Mouse (Mus musculus) splenic B cell, adult 2 months (primary cell): ENCODE measurements around the gene Ube2o.

Source experiments
- DNase-seq: peaks from one replicate; pipeline ENCODE4 v3.0.0-alpha.2; 2011; ENCODE audit warnings: low read depth, low spot score
- H3K27me3 ChIP-seq: 2 replicates; pipeline ENCODE4 v1.6.1; 2012; ENCODE audit warnings: mild to moderate bottlenecking, low read length, moderate library complexity, mixed read lengths; ENCODE audit not compliant: control insufficient read depth, poor library complexity, insufficient read depth, severe bottlenecking
- H3K36me3 ChIP-seq: 2 replicates; pipeline ENCODE4 v1.6.1; 2012; ENCODE audit warnings: mild to moderate bottlenecking, low read length, moderate library complexity, mixed read lengths; ENCODE audit not compliant: control insufficient read depth, poor library complexity, insufficient read depth, severe bottlenecking

Gene Ube2o

DNA sequence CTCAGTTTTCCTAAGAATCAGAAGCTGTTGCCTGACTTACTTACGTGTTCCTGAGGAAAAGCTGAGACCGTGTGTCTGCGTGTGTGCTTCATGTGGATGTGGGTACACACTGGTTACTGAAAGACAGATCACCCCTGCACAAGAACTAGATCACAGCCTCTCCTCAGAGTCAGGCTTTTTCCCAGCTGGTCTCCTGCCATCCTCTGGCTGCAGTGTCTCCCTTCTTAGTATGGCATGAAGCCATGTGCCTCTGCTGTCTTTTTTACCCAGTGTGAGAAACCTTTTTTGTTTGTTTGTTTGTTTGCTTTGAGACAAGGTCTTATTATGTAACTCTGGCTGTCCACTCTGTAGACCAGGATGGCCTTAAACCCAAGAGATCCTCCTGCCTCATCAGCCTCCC lies 2.0 kb downstream of the Ube2o start:
- DNase-seq, result no peak
- H3K36me3 ChIP-seq, result no peaks in the 10 kb centered on the region
- no peaks in the 10 kb centered on the region for H3K27me3 ChIP-seq

DNA sequence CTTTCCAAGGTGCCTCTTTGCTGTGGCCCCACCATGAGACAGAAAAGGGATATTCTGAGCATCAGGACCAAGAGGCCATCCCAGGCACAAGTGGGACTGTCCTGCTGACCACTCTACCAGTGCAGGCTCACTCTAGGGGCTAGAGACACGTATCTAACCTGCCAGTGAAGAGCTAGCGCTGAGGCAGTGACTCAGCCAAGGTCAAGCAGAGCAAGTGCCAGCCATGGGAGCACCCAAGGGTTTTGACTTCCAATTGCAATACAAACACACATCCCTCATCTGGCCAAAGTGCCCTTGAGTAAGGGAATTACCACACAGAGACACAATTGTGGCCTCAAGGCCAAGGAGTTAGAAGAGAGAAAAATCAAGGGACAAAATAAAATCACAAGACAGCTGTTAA lies 5.9 kb downstream of the Ube2o start:
- H3K27me3 ChIP-seq, result no peaks in the 10 kb centered on the region
- no peak for DNase-seq
- H3K36me3 ChIP-seq, result no peaks in the 10 kb centered on the region

DNA sequence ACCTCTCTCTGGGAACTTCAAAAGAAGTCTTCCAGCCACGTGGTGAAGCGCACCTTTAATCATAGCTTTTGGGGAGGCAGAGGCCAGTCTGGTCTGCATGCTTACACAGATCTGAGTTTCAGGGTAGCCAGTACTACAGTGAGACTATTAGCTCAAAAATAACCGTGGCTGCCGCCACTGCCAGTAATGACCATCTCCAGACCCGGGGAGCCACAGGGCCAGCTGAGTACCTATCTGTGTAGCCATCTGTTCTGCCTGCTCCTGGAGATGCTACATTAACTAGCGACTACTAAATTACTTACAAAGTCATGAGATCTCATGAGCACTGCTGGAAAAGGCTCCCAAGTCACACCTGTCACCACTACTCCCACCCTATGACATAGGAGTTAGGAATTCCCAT lies 6.3 kb downstream of the Ube2o start:
- no peaks in the 10 kb centered on the region for H3K27me3 ChIP-seq
- DNase-seq, result no peak
- no peaks in the 10 kb centered on the region for H3K36me3 ChIP-seq

DNA sequence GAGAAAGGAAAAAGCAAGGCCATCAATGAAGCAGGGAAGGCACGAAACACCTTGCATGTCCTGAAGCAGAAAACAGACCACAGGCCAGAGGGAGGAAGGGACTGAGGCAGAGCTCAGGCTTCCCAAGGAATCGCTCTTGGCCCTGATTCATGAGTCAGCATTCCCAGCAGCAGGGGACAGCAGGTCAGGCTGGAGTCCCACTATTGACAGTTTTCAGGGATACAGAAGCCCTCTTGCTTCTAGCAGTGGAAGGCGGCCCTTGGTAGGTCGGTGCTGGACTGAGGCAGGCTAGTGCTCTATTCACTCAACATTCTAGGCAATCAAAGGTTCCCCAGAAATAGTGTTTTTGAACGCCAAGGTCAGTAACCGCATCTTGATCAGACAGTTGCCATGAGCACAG lies 6.8 kb downstream of the Ube2o start:
- DNase-seq, result no peak
- no peaks in the 10 kb centered on the region for H3K27me3 ChIP-seq
- H3K36me3 ChIP-seq, result no peaks in the 10 kb centered on the region

DNA sequence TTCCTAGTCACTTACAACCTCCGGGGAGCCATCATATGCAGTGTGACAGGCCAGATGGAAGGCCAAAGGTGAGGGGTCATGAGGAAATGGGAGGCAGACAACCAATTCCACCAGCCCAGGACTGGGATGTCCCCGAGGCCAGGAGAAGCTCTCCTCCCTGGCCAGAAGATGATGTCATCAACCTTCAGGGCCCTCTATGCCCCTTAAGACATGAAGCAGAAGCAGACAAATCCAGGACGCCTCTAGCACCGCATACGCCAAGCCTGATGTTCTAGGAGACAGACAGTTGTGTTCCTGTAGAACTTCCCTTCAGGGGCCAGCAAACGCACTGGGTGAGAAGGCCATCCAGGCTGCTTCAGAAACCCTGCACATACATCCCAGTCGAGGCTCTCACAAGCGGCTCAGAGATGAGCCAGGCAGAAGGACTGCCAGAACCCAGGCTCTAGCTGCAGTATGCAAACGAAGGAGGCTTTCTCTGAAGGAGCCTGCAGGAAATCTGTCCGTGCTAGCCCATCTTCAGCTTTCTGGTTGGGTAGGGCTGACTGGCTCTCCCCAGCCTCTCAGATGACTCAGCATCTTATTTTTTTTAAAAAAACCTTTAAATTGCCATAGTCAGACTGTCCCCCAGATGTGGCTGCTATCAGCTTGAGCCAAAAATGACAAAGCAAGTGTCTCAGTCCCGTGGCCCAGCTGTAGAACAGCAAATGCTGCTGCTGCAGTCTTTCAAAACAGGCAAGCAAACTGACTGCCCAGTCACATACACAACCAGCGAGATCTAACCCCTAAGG lies 8.3 kb downstream of the Ube2o start:
- H3K27me3 ChIP-seq, result no peaks in the 10 kb centered on the region
- DNase-seq, result no peak
- H3K36me3 ChIP-seq, result no peaks in the 10 kb centered on the region

DNA sequence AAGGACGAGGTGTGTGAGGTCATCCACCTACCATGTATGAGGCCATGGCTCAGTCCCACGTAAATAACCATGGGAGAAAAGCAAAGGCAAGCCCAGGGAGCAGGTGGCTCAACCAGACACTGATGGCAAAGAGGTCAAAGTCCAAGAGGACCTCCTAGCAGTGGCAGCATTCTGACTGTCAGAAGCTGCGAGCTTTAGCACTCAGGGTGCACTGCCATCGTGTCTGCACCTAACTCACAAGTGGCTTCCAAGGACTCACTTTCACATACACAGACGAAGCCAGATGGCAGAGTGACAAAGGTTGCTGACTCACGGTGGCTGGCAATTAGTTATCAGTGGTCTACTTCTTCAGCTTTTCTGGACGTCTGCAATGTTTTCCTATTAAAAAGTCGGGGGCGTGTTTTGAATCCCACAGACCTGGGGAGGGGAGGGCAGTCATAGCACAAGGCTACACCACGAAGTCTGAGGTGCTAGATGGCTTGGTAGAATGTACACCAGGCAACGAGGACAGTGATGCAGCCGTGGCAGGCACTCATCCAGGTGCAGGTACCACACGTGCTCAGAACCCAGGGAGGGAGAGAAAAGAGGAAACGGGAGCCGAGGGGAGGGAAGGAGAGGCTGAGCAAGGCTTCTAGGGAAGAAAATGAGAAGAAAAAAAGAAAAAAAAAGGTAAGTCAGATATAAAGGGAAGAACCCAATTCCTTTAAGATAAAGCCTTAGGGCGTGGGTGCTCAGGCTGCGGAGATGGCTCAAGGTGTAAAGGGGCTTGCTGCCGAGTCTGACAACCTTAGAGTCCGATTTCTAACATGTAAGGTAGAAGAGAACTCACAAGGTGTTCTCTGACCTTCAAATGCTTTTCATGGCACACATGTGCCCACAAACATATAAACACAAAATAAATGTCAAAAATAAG lies 9.2 kb downstream of the Ube2o start:
- Histone ChIP-seq H3K27me3 (no peaks in the 10 kb centered on the region), H3K36me3 (no peaks in the 10 kb centered on the region)
- DNase-seq, result no peak

DNA sequence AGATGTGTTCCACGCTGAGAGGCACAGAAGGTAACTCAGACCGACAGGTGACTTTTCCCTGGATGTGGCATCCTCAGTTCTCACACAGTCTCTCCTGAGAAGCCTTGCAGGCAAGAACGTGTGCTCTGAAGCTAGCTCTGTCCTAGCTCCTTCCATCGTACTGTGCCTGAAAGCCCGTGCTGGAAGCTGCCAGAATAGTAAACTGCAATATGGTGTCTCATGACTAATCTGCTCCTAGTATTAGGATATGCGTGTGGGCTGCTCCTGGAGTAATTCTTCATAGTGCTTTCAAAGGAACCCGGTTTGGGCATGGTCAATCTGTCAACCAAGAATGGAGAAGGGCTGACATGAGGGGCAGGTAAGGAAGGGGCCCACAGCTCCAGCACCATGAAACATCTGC lies 10.4 kb downstream of the Ube2o start:
- DNase-seq, result no peak
- H3K27me3 ChIP-seq, result no peaks in the 10 kb centered on the region
- no peaks in the 10 kb centered on the region for H3K36me3 ChIP-seq

DNA sequence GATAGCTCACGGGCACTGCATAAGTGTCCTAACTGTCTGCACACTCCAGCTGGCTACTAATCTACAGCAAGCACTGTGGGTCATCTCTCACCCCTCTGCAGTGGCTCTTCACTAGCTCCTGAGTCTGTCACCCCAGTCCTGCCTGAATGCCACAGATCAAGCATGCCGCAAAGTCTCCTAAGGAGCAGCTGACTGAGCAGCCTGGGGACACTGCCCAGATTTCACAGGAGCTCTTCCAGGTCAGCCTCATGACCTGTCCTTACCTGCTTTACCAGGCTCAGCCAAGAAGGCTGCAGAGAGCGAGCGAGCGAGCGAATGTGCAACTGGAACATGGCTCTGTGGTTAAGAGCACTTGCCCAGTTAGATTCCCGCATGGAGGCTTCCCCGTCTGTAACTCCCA lies 13.7 kb downstream of the Ube2o start:
- no peaks in the 10 kb centered on the region for H3K27me3 ChIP-seq

DNA sequence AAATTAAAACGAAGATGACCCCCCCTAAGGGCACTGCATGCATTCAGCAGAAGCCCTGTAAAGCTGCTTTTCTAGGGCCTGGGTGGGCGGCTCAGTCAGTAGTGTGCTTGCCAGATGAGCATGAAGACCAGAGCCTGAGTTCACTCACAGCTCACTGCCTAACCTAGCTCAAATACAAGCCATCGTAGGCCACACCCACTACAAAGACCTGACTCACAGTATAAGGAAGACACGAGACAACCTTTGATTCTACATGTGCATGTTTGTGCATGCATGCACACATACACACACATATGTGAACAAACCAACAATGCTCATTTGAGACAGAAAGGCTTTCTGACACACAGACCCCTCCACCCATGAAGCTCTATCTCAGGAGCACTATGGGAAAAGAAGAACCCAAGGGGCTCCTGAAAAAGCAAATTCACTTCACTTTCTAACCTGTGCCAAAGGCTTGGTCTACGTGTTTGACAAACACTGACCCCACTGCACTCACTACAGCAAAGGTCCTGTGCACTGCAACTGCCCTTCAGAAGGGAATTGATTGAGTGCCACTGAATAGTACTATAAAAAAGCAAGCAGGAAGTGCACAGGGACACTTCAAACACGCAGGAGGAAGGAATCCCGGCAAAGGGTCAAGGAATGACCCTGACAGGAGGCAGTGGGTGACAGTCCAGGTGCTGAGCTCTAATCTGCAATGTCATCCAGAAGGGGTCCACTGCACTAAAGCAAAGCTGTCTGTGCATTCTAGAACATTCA lies 15.8 kb downstream of the Ube2o start:
- DNase-seq, result no peak
- Histone ChIP-seq H3K27me3 (no peaks in the 10 kb centered on the region), H3K36me3 (no peaks in the 10 kb centered on the region)

More for the DNA sequence above, 13.7 kb downstream of the Ube2o start:
- H3K36me3 ChIP-seq, result no peaks in the 10 kb centered on the region
- no peak for DNase-seq

DNA sequence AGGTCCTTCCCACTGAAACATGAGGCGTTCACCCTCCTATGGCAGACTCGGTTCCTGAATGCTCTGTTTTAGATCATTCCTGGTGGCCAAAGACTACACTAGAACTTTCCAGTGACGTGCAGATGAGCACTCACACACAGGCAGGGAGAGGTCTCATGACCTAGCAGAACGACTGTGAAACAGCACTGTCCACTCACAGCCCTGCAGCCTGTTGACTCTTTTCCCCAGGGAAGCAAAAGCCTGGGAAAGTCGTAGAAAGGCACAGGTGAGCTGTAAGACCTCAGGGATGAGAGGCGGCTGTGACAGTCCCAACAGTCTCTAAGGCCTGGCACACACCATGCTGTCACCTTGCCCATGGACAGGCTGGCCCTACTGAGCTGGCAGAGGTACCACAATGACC lies 24.9 kb downstream of the Ube2o start:
- Histone ChIP-seq H3K36me3 (no peaks in the 10 kb centered on the region), H3K27me3 (no peaks in the 10 kb centered on the region)
- DNase-seq, result no peak

DNA sequence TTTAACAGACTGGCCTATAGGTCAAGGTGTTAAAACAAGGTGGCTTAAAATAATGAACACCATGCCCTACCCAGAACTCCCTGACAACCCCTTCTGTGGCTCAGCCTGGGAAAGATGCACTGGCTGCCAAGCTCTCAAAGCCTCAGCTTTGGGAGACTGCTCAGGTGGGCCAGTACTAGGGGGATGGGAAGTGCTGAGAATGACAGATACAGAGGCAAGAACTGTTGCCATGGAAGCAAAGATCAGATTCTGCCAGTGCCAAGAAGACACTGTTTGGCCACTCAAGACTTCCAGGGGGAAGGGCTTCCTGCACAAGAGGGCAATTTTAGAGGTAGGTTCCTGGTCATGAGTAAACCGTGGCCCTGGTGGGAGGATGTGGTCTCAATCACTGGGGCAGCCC lies 25.7 kb downstream of the Ube2o start:
- Histone ChIP-seq H3K36me3 (no peaks in the 10 kb centered on the region), H3K27me3 (no peaks in the 10 kb centered on the region)
- DNase-seq, result no peak

DNA sequence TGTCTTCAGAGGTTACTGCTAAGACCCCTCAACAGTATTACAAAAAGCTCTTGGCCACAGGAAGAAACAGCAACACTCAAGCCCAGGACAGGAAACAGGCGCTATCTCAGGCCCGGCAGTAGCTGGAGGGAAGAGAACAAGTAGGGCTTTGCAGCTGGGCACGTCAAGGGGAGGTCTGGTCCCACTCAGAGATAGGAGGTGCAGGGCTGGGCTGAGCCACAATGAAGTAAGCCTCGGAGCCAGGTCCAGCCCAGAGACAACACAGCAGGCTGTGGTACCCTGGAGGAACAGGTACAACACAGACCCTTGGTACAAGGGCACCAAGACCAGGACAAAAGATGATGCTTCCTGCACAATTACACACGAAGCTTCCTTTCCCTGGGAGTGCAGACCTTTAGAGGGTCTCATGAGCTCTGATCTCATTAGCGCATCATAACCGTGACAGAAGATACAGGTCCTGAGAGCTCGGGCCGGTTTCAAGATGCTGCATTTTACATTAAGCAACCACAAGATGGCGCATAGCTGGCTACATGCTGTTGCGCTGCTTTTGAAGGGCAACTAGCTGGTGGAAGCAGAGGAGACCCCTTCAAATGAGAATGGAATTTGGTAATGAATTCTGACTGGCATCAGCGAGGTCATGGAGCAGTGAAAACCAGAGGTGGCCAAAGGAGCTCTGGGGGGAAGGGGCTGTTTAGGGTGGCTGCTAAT lies 26.9 kb downstream of the Ube2o start:
- H3K36me3 ChIP-seq, result no peaks in the 10 kb centered on the region
- no peaks in the 10 kb centered on the region for H3K27me3 ChIP-seq
- DNase-seq, result peak; percentile 80

DNA sequence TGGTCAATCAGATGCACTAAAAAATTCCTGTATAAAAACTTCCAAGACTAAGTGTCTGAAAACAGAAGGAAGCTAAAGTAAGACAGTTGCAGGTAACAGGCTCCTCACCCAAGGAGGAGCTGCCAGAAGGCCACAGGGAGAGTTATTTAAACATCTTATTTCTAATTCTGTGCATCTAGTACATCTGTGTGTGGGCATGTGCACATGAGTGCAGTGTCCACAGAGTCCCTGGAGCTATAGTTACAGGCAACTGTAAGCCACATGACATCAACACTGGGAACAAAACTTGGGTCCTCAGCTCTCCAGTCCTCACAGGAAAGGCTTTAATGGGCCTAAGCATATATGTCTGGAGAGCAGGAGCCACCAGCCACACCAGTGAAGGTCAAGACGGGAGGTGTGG lies 29.1 kb downstream of the Ube2o start:
- Histone ChIP-seq H3K27me3 (no peaks in the 10 kb centered on the region), H3K36me3 (no peaks in the 10 kb centered on the region)
- DNase-seq, result no peak

DNA sequence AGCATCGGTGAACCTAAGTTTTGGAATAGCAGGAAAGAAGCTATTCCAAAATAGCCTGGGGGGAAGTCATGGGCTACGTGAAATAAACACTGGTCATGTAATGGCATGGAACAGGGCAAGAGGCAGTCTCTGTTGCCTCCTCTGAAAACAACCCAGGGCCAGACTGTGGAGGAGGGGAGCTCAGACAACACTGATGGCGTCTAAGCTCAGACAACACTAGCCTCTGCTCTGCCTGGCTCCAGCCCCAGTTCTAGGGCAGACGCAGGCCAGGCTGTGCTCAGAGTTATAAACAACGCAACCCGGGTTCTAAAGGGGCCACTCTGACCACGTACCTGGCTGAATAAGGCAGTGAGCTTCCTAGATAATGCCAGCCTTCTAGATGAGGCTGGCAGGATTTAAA lies 30.5 kb downstream of the Ube2o start:
- Histone ChIP-seq H3K36me3 (peaks cover 2% of the 10 kb centered on the region; the same call in 1 of the 2 replicates), H3K27me3 (no peaks in the 10 kb centered on the region)
- no peak for DNase-seq
